Mouse (Mus musculus): ENCODE measurements around the gene Rnf39. TPM values are rescaled to one million over a fixed set of nuclear protein-coding genes. Genes with fewer than 3 reads are reported as not detected.
A peak's percentile ranks its signal among the peaks of the same experiment; 100 is the strongest.

The Rnf39 gene
- polyA plus RNA-seq (2016; fragmentation: Nextera tagmentation; extraction: Ambion mirVana): 0.73 and 1.3 TPM in 2 replicates

DNA sequence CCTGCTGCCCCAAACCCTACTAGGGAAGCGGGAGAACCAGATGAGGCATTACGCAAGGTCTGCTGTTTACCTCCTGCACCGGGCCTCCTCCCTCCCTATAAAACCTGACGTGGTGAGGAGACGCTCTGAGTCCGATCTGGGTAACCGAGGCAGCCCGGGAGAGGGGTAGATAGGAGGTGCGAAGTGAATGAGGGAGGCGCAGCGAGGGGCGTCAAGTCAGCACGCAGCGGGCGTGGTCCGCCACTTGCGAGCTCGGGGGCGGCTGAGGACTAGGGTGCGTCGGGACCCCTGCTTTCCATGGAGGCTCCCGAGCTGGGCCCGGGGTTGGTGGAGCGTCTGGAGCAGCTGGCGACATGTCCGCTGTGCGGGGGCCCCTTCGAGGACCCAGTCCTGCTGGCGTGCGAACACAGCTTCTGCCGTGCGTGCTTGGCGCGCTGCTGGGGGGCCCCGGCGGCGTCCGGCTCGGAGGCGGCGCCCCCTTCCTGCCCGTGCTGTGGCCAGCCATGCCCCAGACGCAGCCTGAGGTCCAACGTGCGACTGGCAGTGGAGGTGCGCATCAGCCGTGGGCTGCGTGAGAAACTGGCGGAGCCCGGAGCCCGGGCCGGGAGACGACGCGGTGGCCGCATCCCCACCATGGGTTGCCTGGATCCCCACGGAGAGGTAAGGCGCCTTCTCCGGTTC lies at the start of gene Rnf39:
Gene Rnf39, plus strand, starts transcription at position 128 of the 681 bp plus-strand sequence.
- H3K27ac ChIP-seq: no peak within 1 kb of the TSS
- H3K4me3 ChIP-seq (replicated peaks): peak within 1 kb of the TSS; percentile 49
- peak; percentile 18; the same call in 1 of the 2 replicates for ATAC-seq (ENCODE audit: insufficient number of reproducible peaks, insufficient read depth, low FRiP score, low TSS enrichment, low read depth)
- no peaks in the 10 kb centered on the region for H3K9me3 ChIP-seq
- H3K27me3 ChIP-seq: peaks cover 75% of the 10 kb centered on the region
- H3K4me1 ChIP-seq (replicated peaks): peaks cover 19% of the 10 kb centered on the region
- no peaks in the 10 kb centered on the region for H3K36me3 ChIP-seq
- peak within 1 kb of the TSS; percentile 59 for H3K9ac ChIP-seq (replicated peaks)
- WGBS: 2% methylated on average over 59 of the region's 59 CpGs
- H3K4me2 ChIP-seq: peak within 1 kb of the TSS; percentile 86

DNA sequence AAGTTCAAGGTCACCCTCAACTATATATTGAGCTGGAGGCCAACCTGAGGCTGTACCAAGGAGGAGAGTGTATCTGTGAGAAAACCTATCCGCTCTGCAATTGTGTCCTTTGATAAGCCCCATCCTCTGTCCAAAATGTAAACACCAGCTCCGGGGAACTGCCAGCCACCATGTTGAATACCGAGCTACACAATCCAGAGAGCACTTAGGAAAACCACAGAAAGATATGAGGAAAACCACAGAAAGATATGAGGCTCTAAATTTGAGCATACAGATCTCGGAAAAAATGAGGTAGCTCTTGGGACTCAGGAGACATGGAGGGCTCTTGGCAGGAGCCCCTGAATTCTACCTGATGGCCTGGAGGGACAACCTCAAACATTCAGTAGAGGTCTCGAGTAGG lies 49.3 kb upstream of the Rnf39 start:
- WGBS: 73% methylated on average over 5 of the region's 5 CpGs
- Histone ChIP-seq H3K27me3 (peaks cover 6% of the 10 kb centered on the region; the same call in 1 of the 2 replicates), H3K36me3 (no peaks in the 10 kb centered on the region), H3K27ac (no peak overlapping the region), H3K4me1 (replicated peaks) (no peaks in the 10 kb centered on the region), H3K4me2 (no peak overlapping the region), H3K4me3 (replicated peaks) (no peak overlapping the region), H3K9ac (replicated peaks) (no peak overlapping the region), H3K9me3 (no peaks in the 10 kb centered on the region)
- no peak for ATAC-seq (ENCODE audit: insufficient number of reproducible peaks, insufficient read depth, low FRiP score, low TSS enrichment, low read depth)

DNA sequence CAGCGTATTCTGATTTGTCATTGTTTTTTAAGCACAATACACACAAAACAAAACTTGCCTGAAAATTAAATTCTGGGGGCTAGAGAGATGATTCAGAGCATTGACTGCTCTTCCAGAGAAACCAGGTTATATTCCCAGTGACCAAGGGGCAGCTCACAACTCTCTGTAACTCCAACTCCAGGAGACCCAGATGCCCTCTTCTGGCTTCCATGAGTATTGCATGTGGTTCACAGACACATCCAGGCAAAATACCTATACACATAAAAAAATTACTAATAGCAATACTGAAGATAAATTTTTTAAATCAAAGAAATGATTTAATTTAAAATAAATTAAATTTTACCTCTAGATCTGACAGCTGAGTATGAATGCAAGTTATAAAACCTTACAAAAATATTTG lies 46.1 kb upstream of the Rnf39 start:
- Histone ChIP-seq H3K9me3 (no peaks in the 10 kb centered on the region), H3K4me2 (no peak overlapping the region), H3K27ac (no peak overlapping the region), H3K4me3 (replicated peaks) (no peak overlapping the region), H3K9ac (replicated peaks) (no peak overlapping the region), H3K27me3 (no peaks in the 10 kb centered on the region; the same call in 1 of the 2 replicates), H3K36me3 (no peaks in the 10 kb centered on the region), H3K4me1 (replicated peaks) (no peaks in the 10 kb centered on the region)
- ATAC-seq (ENCODE audit: insufficient number of reproducible peaks, insufficient read depth, low FRiP score, low TSS enrichment, low read depth): no peak
- WGBS: 93% methylated on average over 1 of the region's 1 CpGs

- Histone ChIP-seq H3K4me2 (no peak overlapping the region), H3K9me3 (no peaks in the 10 kb centered on the region), H3K9ac (replicated peaks) (no peak overlapping the region), H3K4me1 (replicated peaks) (no peaks in the 10 kb centered on the region), H3K36me3 (no peaks in the 10 kb centered on the region), H3K27me3 (no peaks in the 10 kb centered on the region), H3K27ac (no peak overlapping the region), H3K4me3 (replicated peaks) (no peak overlapping the region)
- ATAC-seq (ENCODE audit: insufficient number of reproducible peaks, insufficient read depth, low FRiP score, low TSS enrichment, low read depth): no peak
These were observed 45.7 kb upstream of the Rnf39 start for GRCm38 (mm10) chr17:36897065-36897464.

- WGBS: 63% methylated on average over 6 of the region's 6 CpGs
These were observed 45.0 kb upstream of the Rnf39 start, which contains the start of gene Trim31 for GRCm38 (mm10) chr17:36897552-36898205. Gene Trim31 (plus strand): TSS chr17:36898118.

GRCm38 (mm10) chr17:36899376-36899775 lies 43.3 kb upstream of the Rnf39 start:
- Histone ChIP-seq H3K9me3 (no peaks in the 10 kb centered on the region), H3K27ac (no peak overlapping the region), H3K36me3 (no peaks in the 10 kb centered on the region), H3K4me1 (replicated peaks) (no peaks in the 10 kb centered on the region), H3K9ac (replicated peaks) (no peak overlapping the region), H3K4me3 (replicated peaks) (no peak overlapping the region), H3K27me3 (no peaks in the 10 kb centered on the region), H3K4me2 (no peak overlapping the region)
- ATAC-seq (ENCODE audit: insufficient number of reproducible peaks, insufficient read depth, low FRiP score, low TSS enrichment, low read depth): no peak
- WGBS: 77% methylated on average over 4 of the region's 4 CpGs

More at GRCm38 (mm10) chr17:36897552-36898205, 45.0 kb upstream of the Rnf39 start, which contains the start of gene Trim31:
- Histone ChIP-seq H3K9me3 (no peaks in the 10 kb centered on the region), H3K9ac (replicated peaks) (no peak within 1 kb of the TSS), H3K27me3 (no peaks in the 10 kb centered on the region), H3K4me2 (no peak within 1 kb of the TSS), H3K4me1 (replicated peaks) (no peaks in the 10 kb centered on the region), H3K27ac (no peak within 1 kb of the TSS), H3K4me3 (replicated peaks) (no peak within 1 kb of the TSS), H3K36me3 (no peaks in the 10 kb centered on the region)
- ATAC-seq (ENCODE audit: insufficient number of reproducible peaks, insufficient read depth, low FRiP score, low TSS enrichment, low read depth): no peak

GRCm38 (mm10) chr17:36900001-36900400 lies 42.7 kb upstream of the Rnf39 start:
- H3K4me2 ChIP-seq: no peak overlapping the region
- no peak for ATAC-seq (ENCODE audit: insufficient number of reproducible peaks, insufficient read depth, low FRiP score, low TSS enrichment, low read depth)
- WGBS: 77% methylated on average over 5 of the region's 5 CpGs
- H3K4me1 ChIP-seq (replicated peaks): no peaks in the 10 kb centered on the region
- H3K27ac ChIP-seq: no peak overlapping the region
- H3K9me3 ChIP-seq: no peaks in the 10 kb centered on the region
- H3K36me3 ChIP-seq: no peaks in the 10 kb centered on the region
- no peaks in the 10 kb centered on the region for H3K27me3 ChIP-seq
- no peak overlapping the region for H3K4me3 ChIP-seq (replicated peaks)
- H3K9ac ChIP-seq (replicated peaks): no peak overlapping the region

GRCm38 (mm10) chr17:36900691-36901090 lies 42.0 kb upstream of the Rnf39 start:
- Histone ChIP-seq H3K27me3 (no peaks in the 10 kb centered on the region), H3K4me1 (replicated peaks) (no peaks in the 10 kb centered on the region), H3K9me3 (no peaks in the 10 kb centered on the region), H3K9ac (replicated peaks) (no peak overlapping the region), H3K36me3 (no peaks in the 10 kb centered on the region), H3K27ac (no peak overlapping the region), H3K4me2 (no peak overlapping the region), H3K4me3 (replicated peaks) (no peak overlapping the region)
- 34% methylated on average over 1 of the region's 1 CpGs for WGBS
- no peak for ATAC-seq (ENCODE audit: insufficient number of reproducible peaks, insufficient read depth, low FRiP score, low TSS enrichment, low read depth)

DNA sequence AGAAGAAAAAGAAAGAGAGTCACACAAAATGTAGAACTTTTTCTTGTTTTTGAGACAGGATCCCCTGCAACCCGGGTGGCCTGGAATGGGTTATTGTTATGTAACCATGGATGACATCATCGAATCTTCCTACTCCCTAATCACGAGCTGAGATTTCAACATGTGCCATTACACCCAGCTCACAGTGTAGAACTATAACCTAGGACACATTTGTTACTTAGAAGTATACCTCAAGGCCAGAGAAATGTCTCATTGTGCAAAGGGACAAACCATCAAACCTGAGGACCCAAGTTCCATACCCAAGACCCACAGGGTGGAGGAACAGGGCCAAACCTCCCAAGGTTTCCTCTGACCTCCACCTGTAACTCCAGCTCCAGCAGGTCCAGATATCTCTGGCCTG lies 39.1 kb upstream of the Rnf39 start:
- Histone ChIP-seq H3K27me3 (no peaks in the 10 kb centered on the region), H3K4me1 (replicated peaks) (no peaks in the 10 kb centered on the region), H3K4me2 (no peak overlapping the region), H3K4me3 (replicated peaks) (no peak overlapping the region), H3K27ac (no peak overlapping the region), H3K9me3 (no peaks in the 10 kb centered on the region), H3K9ac (replicated peaks) (no peak overlapping the region), H3K36me3 (no peaks in the 10 kb centered on the region)
- ATAC-seq (ENCODE audit: insufficient number of reproducible peaks, insufficient read depth, low FRiP score, low TSS enrichment, low read depth): no peak
- 79% methylated on average over 3 of the region's 3 CpGs for WGBS

DNA sequence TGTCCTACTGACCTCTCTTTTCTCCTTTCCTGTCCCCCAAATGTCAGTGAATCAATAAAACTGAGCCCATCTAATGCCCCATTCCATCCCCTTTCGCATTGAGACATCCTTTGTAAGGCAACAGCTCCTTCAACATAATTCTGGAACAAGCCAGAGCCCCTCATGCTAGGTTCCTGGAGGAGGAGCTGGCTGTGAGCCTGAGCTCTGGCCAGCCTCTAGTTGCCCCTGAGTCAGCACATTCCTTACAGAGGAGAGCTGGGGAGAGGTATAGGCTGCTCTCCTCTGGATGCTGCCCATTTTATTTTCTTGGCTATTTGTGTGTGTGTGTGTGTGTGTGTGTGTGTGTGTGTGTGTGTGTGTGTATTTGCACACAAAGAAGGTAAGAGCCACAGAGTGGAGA lies 34.5 kb upstream of the Rnf39 start:
- no peak for ATAC-seq (ENCODE audit: insufficient number of reproducible peaks, insufficient read depth, low FRiP score, low TSS enrichment, low read depth)
- Histone ChIP-seq H3K27me3 (peaks cover 8% of the 10 kb centered on the region; the same call in 1 of the 2 replicates), H3K4me2 (no peak overlapping the region), H3K27ac (no peak overlapping the region), H3K36me3 (no peaks in the 10 kb centered on the region), H3K9me3 (no peaks in the 10 kb centered on the region), H3K4me3 (replicated peaks) (no peak overlapping the region), H3K4me1 (replicated peaks) (no peaks in the 10 kb centered on the region), H3K9ac (replicated peaks) (no peak overlapping the region)
- 55% methylated on average over 1 of the region's 1 CpGs for WGBS

DNA sequence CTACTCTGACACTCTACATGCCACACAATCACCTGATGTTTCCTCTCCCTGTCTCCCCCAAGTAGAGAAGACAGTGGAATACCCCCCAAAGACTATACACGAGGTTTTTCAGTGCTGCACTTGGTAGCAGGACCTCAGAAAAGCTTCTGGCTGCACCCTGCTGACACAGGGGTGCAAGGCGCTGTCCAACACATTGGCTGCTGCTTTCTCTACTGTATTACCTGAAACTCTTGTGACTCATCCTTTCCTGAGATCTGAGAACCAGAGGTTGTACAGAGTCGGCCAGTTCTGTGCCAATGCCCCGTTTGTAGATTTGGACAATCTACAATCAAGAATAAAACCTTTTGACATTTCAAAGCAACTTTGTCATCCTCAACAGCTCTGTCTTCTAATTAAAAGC lies 32.9 kb upstream of the Rnf39 start:
- H3K27ac ChIP-seq: no peak overlapping the region
- ATAC-seq (ENCODE audit: insufficient number of reproducible peaks, insufficient read depth, low FRiP score, low TSS enrichment, low read depth): no peak
- H3K4me2 ChIP-seq: no peak overlapping the region
- WGBS: 60% methylated on average over 4 of the region's 4 CpGs
- no peaks in the 10 kb centered on the region for H3K9me3 ChIP-seq
- H3K36me3 ChIP-seq: no peaks in the 10 kb centered on the region
- no peak overlapping the region for H3K9ac ChIP-seq (replicated peaks)
- H3K27me3 ChIP-seq: peaks cover 8% of the 10 kb centered on the region; the same call in 1 of the 2 replicates
- H3K4me1 ChIP-seq (replicated peaks): no peaks in the 10 kb centered on the region
- no peak overlapping the region for H3K4me3 ChIP-seq (replicated peaks)
